Mouse (Mus musculus) heart, embryonic 16.5 days (tissue): ENCODE measurements around the gene Gm884. TPM values are rescaled to one million over a fixed set of nuclear protein-coding genes. Genes with fewer than 3 reads are reported as not detected.
"Not testable (repeated sequence)": the region's sequence is repeated elsewhere in the genome, so short reads cannot be mapped to it uniquely, and the experiment has no call there.

Source experiments
- ATAC-seq: fragments of 200-750 bp; cut with Nextera tagmentation; replicated peaks from 2 replicates; pipeline ENCODE4 v1.8.0; 2017; ENCODE audit warnings: moderate number of reproducible peaks; ENCODE audit not compliant: insufficient read depth, low FRiP score; ENCODE audit errors: extremely low read depth
- H3K27ac ChIP-seq: fragments of 300-500 bp; sonication (generic); 2 replicates; pipeline ENCODE4 v1.5.1; 2014; ENCODE audit warnings: mild to moderate bottlenecking, low read length, control low read depth, moderate library complexity
- H3K27me3 ChIP-seq: fragments of 300-500 bp; sonication (generic); 2 replicates; pipeline ENCODE4 v1.6.1; 2014; ENCODE audit warnings: low read length, mixed read lengths; ENCODE audit not compliant: control insufficient read depth, insufficient read depth
- H3K36me3 ChIP-seq: fragments of 300-500 bp; sonication (generic); 2 replicates; pipeline ENCODE4 v1.6.1; 2014; ENCODE audit not compliant: control insufficient read depth, insufficient read depth
- H3K4me1 ChIP-seq: fragments of 300-500 bp; sonication (generic); 2 replicates; pipeline ENCODE4 v1.6.1; 2014; ENCODE audit warnings: low read length, mixed read lengths; ENCODE audit not compliant: control insufficient read depth, insufficient read depth
- H3K4me2 ChIP-seq: fragments of 300-500 bp; sonication (generic); 2 replicates; pipeline ENCODE4 v1.6.1; 2014; ENCODE audit warnings: low read depth, mild to moderate bottlenecking, control low read depth, low read length
- H3K4me3 ChIP-seq: fragments of 300-500 bp; sonication (generic); 2 replicates; pipeline ENCODE4 v1.5.1; 2014; ENCODE audit warnings: mild to moderate bottlenecking, control low read depth, low read length
- H3K9ac ChIP-seq: fragments of 300-500 bp; sonication (generic); 2 replicates; pipeline ENCODE4 v1.6.1; 2014; ENCODE audit warnings: low read length, control low read depth
- H3K9me3 ChIP-seq: fragments of 300-500 bp; sonication (generic); replicated peaks from 2 replicates; pipeline ENCODE4 v1.6.1; 2016; ENCODE audit warnings: low read length; ENCODE audit not compliant: control insufficient read depth
- WGBS: fragments of 180-500 bp; shearing (Covaris S2); extraction: QIAGEN DNeasy Blood & Tissue Kit; methylation state at CpG from one replicate; pipeline ENCODE4 v1.1.7; 2014; 5-methylcytosine and 5-hydroxymethylcytosine counted together
- polyA plus RNA-seq: library from polyadenylated mRNA; unstranded; fragments of >200 nt; fragmentation: Nextera tagmentation; extraction: Ambion mirVana; gene quantifications from 2 replicates; pipeline ENCODE4 v1.2.1, GENCODE M21; 2015

The Gm884 gene
- polyA plus RNA-seq, 1 experiment from 2014 or later, result not detected

GRCm38 (mm10) chr11:103578339-103578738 lies 42.6 kb downstream of the Gm884 start:
- 81% methylated on average over 11 of the region's 11 CpGs for WGBS
- Histone ChIP-seq H3K4me2 (no peak overlapping the region), H3K9me3 (peaks cover 6% of the 10 kb centered on the region), H3K9ac (no peak overlapping the region), H3K27ac (no peak overlapping the region), H3K36me3 (no peaks in the 10 kb centered on the region), H3K4me1 (no peaks in the 10 kb centered on the region), H3K4me3 (no peak overlapping the region), H3K27me3 (no peaks in the 10 kb centered on the region)
- ATAC-seq, result no peak

GRCm38 (mm10) chr11:103556021-103556420 lies 64.9 kb downstream of the Gm884 start:
- Histone ChIP-seq H3K4me1 (no peaks in the 10 kb centered on the region), H3K4me3 (no peak overlapping the region), H3K9me3 (no peaks in the 10 kb centered on the region), H3K27me3 (no peaks in the 10 kb centered on the region), H3K36me3 (no peaks in the 10 kb centered on the region), H3K27ac (no peak overlapping the region), H3K9ac (no peak overlapping the region), H3K4me2 (no peak overlapping the region)
- WGBS, result 76% methylated on average over 2 of the region's 2 CpGs
- no peak for ATAC-seq

GRCm38 (mm10) chr11:103534973-103535372 lies 86.0 kb downstream of the Gm884 start:
- WGBS, result 43% methylated on average over 1 of the region's 1 CpGs
- not testable (repeated sequence) for H3K9ac ChIP-seq, H3K4me2 ChIP-seq, H3K4me3 ChIP-seq, H3K36me3 ChIP-seq, ATAC-seq, H3K9me3 ChIP-seq, H3K27me3 ChIP-seq, H3K4me1 ChIP-seq, H3K27ac ChIP-seq

- 72% methylated on average over 2 of the region's 2 CpGs for WGBS
- peaks cover 2% of the 10 kb centered on the region; the same call in 1 of the 2 replicates for H3K9me3 ChIP-seq
- ATAC-seq, result no peak
- no peaks in the 10 kb centered on the region for H3K36me3 ChIP-seq
- no peak overlapping the region for H3K4me2 ChIP-seq
- no peak overlapping the region for H3K9ac ChIP-seq
- H3K4me3 ChIP-seq, result no peak overlapping the region
- H3K4me1 ChIP-seq, result no peaks in the 10 kb centered on the region
- no peaks in the 10 kb centered on the region for H3K27me3 ChIP-seq
- H3K27ac ChIP-seq, result no peak overlapping the region
These were observed 108.8 kb downstream of the Gm884 start for GRCm38 (mm10) chr11:103512111-103512510.

GRCm38 (mm10) chr11:103504497-103504896 lies 116.4 kb downstream of the Gm884 start, which contains the start of gene Lrrc37a:
Gene Lrrc37a (minus strand): TSS chr11:103504597.
- WGBS, result 83% methylated on average over 12 of the region's 12 CpGs
- Histone ChIP-seq H3K27me3 (no peaks in the 10 kb centered on the region), H3K27ac (no peak within 1 kb of the TSS), H3K9ac (no peak within 1 kb of the TSS), H3K9me3 (no peaks in the 10 kb centered on the region), H3K4me3 (no peak within 1 kb of the TSS), H3K4me1 (no peaks in the 10 kb centered on the region), H3K36me3 (no peaks in the 10 kb centered on the region), H3K4me2 (no peak within 1 kb of the TSS)
- no peak for ATAC-seq

Other genes with a start within 250 kb of the Gm884 start
- 5.9 and 6.1 TPM in 2 replicates for gene Plekhm1, start 208.5 kb downstream of the Gm884 start, polyA plus RNA-seq
- not detected in 2 replicates for gene Lrrc37a, start 116.5 kb downstream of the Gm884 start, polyA plus RNA-seq
- gene Lyzl6, start 17.8 kb upstream of the Gm884 start, polyA plus RNA-seq, result not detected in 2 replicates
- gene Rprml, start 28.4 kb upstream of the Gm884 start, polyA plus RNA-seq, result not detected in 2 replicates
- gene Gosr2, start 76.8 kb upstream of the Gm884 start, polyA plus RNA-seq, result 61.5 and 62.0 TPM in 2 replicates
- gene Wnt9b, start 128.7 kb upstream of the Gm884 start, polyA plus RNA-seq, result 0.27 and 0.41 TPM in 2 replicates
- not detected in 2 replicates for gene Wnt3, start 153.0 kb upstream of the Gm884 start, polyA plus RNA-seq